Mouse (Mus musculus): Measurements from ENCODE around the gene Akap13.

Akap13 gene

DNA sequence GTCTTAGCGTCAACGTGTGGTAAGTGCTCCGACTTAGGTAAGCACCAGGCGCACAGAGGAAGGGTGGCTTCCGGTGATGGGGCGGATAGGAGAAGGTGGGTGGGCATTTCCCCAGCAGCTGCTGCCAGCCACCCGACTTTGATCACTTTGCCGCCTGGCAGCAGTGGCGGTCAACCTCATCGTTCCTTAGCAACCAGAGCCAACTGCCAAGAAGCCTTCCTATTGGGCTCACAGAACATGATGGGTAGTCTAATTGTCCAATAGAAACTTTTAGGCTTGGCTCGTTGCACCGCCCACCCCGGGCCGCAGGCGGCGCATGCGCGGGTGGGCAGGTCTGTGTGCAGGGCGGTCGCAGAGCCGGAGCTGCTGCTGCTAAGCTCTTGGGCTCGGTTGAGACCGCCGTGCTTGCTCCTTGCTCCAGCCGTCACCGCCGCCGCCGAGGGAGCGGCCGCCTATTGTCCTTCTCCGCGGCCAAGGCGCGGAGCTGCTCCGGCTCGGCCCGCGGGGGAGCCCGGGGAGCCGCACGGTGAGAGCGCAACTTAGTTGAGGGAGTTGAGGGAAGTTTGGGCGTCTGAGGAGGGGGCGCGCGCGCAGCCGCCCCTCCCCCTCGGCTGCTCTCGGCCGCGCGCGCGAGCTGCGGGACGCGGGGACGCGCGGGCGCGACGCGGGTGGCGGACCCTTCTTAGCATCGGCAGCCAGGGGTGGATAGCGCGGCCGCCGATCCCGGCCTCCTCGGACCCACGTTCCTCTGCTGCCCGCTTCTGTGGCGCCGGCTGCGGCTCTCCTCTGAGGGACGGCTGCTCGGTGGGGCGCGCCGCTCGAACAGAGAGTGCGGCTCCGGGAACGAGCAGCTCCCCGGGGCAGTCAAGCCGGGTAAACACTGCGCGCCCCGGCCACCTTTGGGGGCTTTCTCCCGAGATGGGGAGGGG is at the start of gene Akap13:
Gene Akap13 (plus strand): TSS at position 312 of the 929 bp plus-strand sequence.
- DNase-seq (ENCODE audit: low spot score in 2 of 2): peak; percentile 95 to 97

- no peak for DNase-seq (ENCODE audit: low spot score in 2 of 2)
Measured at GRCm38 (mm10) chr7:75410641-75411040, 44.7 kb upstream of the Akap13 start.

- DNase-seq (ENCODE audit: low spot score in 2 of 2): no peak
Measured at GRCm38 (mm10) chr7:75411226-75411625, 44.1 kb upstream of the Akap13 start.

DNA sequence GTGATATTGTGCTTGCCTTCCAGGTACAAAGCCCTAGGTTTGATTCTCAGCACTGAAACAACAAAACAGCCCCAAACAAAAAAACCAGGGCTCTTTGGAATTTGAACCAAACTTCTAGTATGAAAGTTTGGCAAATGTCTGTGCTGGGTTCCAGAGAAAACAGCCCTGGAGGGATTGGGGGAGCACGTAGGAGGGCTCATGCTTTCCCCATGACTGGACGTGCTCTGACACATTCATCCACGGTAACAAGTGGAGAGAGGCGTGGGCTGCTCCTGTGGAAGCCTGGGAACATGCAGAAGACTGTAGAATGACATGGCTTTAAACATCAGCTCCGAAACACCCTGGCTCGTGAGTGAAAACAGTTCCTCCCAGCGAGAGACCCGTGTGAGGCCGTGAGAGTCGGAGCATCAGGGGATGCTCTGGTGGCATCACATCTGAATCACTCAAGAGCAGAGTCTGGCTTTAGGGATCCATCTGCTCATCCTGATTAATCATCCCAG is 43.3 kb upstream of the Akap13 start:
- no peak for DNase-seq (ENCODE audit: low spot score in 2 of 2)

DNA sequence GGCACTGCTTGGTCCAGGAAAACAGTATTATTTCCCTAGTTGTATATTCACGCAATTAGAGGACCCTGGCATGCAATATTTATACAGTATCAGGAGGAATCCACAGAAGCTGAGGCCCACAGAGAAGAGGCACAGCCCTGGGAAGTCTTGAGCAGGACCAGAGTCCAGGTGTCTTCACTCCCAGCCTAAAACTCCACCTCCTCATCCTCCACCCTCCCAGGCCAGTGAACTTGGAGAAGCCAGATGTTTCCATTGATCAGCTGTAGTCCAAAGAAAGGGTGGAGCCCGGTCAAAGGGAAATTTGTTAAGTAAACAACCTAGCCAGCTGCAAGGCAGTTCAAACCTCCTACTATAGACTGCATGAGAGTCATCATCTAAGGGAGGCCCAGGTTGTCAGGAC is 42.8 kb upstream of the Akap13 start:
- DNase-seq (ENCODE audit: low spot score in 2 of 2): no peak

DNA sequence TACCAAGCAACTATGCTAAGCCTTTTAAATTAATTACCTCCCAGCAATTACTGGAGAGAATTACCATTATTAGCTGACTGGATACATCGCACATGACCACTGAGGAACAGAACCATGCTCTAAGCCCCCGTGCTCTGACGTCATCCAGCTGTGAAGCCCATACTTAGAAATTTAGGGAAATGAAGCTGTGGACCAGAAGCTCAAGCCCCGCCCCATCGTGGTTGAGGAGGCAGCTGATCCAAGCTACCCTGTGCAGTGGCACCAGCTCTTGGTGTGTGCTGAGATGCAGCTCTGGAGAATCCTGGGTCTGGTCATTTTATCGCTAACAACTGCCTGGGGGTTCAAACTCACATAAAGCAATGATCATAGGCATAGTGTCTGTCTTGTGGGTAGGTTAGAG is 41.4 kb upstream of the Akap13 start:
- no peak for DNase-seq (ENCODE audit: low spot score in 2 of 2)

DNA sequence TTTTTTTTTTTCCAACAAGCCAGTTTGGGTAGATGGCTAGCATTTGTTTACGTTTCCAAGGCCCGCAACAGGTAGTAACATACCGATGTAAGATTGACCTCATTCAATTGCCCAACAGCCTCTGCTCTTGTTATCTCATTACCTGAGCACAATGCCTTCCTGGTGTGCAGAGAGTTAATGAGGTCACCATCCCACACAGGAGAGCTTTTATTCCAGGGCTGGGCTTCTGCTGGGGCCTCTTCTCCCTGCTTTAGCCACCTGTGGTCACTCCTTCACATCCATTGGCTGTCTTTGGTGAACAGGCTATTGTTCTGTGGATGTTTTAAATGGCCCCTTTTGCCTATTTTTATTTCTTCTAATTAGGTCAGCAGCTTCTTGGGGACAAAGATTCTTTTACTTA is 41.0 kb upstream of the Akap13 start:
- DNase-seq (ENCODE audit: low spot score in 2 of 2): no peak

- no peak for DNase-seq (ENCODE audit: low spot score in 2 of 2)
Measured at GRCm38 (mm10) chr7:75415166-75415881, 40.0 kb upstream of the Akap13 start.

GRCm38 (mm10) chr7:75415882-75416585 is 39.3 kb upstream of the Akap13 start:
- DNase-seq (ENCODE audit: low spot score in 2 of 2): no peak

DNA sequence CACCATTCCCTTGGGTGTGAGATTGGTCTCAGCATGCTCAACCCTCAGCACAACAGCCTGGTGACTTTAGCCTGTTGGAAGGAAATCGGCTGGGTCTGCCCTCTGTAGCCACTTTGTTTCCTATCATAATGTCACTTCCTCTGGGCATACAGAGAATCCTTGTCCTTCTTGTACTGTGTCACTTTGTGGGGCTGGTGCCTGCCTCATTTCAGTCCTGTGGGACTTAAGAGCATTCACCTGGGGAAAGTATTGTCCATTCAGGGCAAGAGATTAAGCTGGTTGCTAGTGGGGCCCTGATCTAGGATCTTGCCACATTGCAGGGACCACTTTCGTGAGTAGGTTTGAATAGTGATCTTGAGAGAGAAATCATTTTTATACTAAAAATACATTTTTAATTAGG is 34.4 kb upstream of the Akap13 start:
- DNase-seq (ENCODE audit: low spot score in 2 of 2): no peak

- no peak for DNase-seq (ENCODE audit: low spot score in 2 of 2)
Measured at GRCm38 (mm10) chr7:75424121-75424520, 31.2 kb upstream of the Akap13 start.

DNA sequence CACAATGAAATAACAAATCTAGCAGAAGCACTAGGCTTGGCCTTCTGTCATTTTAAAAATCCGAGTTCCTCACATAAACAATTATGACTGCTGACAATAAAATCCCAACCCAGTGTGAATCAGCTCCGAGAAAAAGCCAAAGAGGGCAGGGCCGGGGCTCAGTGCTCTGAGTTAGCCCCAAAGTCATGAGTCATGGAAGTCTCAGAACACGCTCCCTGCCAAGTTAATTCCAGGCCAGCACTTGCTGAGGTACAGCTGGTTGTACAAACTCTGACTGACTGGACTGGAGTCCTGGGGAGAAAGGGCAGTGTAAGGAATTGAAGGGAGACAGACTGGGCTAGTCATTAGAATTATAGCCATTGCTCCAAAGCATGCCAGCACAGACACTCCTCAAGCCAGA is 28.0 kb upstream of the Akap13 start:
- DNase-seq (ENCODE audit: low spot score in 2 of 2): peak; percentile 69

DNA sequence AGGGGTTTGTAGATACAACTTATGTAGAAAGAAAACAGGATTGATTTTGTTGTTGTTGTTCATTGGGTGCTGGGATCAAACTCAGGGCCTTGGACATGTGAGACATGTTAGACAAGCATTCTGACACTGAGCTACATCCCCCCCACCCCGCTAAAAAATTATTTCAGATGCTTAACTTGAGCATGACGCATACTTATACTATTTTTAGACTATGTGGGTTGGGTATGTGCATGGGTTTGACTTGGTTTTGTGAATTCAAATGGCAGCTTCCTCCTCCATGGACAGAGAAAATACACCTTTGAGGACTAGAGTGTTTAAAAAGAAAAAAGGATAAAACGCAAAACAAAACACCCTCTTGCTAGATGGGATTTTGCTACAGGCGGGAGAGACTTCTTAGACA is 26.4 kb upstream of the Akap13 start:
- DNase-seq (ENCODE audit: low spot score in 2 of 2): no peak

- no peak for DNase-seq (ENCODE audit: low spot score in 2 of 2)
Measured at GRCm38 (mm10) chr7:75430550-75430949, 24.8 kb upstream of the Akap13 start.

- DNase-seq (ENCODE audit: low spot score in 2 of 2): no peak
Measured at GRCm38 (mm10) chr7:75431043-75431442, 24.3 kb upstream of the Akap13 start.

GRCm38 (mm10) chr7:75432046-75432445 is 23.3 kb upstream of the Akap13 start:
- no peak for DNase-seq (ENCODE audit: low spot score in 2 of 2)

- no peak for DNase-seq (ENCODE audit: low spot score in 2 of 2)
Measured at GRCm38 (mm10) chr7:75436413-75437174, 18.7 kb upstream of the Akap13 start.

- DNase-seq (ENCODE audit: low spot score in 2 of 2): no peak
Measured at GRCm38 (mm10) chr7:75439570-75439969, 15.8 kb upstream of the Akap13 start.

GRCm38 (mm10) chr7:75440241-75440640 is 15.1 kb upstream of the Akap13 start:
- no peak for DNase-seq (ENCODE audit: low spot score in 2 of 2)

GRCm38 (mm10) chr7:75441947-75442346 is 13.4 kb upstream of the Akap13 start:
- no peak for DNase-seq (ENCODE audit: low spot score in 2 of 2)

GRCm38 (mm10) chr7:75456152-75456888 is 986 bp downstream of the Akap13 start:
- DNase-seq (ENCODE audit: low spot score in 2 of 2): no peak
